Mouse (Mus musculus) c-Kit-positive CD71-positive TER-119-negative erythroid progenitor cells, embryonic 14.5 days (primary cell): ENCODE measurements around the gene Gabbr1.

ENCODE experiments used
- DNase-seq: peaks from one replicate; pipeline ENCODE4 v3.0.0-alpha.2; 2013; ENCODE audit warnings: low read depth

The Gabbr1 gene

DNA sequence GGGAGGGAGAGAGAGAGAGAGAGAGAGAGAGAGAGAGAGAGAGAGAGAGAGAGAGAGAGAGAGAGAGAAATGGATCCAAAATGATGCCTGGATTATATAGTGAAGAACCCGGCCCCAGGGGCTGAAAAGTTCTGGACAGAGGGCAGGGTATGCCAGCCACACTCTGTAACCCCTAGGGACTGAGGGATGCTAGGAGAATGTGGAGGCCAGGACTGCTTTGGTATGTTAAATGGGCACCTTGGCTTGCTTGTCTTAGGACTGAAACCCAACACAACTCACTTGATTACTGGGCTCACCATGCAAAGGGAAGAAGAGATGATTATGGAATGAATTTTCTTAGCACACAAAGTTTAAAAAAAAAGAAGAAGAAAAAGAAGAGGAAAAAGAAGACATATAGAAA, 32.4 kb downstream of the Gabbr1 start:
- DNase-seq: no peak

DNA sequence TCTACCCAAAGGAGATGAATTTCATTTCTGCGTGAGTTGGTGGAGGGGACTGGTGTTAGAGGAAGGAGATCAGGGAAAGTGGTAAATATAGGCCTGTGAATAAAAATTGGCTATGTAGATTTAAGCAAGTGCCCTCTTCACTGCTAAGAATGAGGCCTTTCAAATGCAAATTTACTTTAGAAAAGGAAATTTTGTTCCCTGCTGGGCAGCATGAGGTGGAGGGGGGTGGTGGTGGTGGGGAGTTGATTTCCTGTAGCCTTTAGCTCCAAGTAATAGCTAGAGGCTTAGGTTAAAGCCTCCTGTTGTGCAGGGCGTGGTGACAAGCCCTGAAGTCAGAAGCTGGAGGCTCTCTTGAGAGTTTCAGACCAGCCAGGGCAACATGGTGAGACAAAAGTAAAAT, 33.2 kb downstream of the Gabbr1 start:
- DNase-seq: no peak

DNA sequence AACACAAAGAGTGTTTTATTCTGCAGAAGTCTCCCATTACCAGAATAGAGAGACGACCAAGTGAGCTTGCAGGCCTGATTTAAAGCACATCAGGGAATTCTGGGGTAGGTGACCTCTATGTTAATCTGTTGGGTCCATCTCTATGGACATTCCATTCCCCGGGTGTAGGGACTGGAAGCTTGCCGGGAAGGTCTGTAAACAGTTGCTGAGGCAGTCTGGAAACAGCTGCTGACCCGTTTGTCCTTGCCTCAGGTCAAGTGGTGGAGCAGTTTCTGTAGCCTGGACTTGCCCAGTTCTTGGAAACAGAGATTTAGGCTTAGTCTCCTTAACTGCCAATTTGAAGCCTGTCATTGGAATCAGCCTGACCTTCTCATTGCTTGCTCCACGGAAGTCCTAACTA, 34.4 kb downstream of the Gabbr1 start:
- no peak for DNase-seq

DNA sequence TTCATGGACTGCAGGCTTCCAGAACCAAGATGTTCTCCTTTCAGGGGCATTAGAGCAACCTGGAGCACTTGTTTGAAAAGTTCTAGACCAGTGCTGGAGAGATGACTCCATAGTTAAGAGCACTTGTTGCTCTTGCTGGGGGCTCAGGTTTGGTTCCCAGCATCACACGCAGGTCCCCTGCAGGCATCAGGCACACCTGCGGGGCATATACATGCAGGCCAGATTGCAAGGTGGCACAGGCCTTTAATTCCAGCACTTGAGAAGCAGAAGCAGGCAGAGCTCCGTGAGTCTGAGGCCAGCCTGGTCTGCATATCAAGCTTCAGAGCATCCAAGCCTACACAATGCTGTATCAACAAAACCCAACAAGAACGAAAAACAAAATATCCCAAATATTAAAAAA, 35.9 kb downstream of the Gabbr1 start:
- no peak for DNase-seq

DNA sequence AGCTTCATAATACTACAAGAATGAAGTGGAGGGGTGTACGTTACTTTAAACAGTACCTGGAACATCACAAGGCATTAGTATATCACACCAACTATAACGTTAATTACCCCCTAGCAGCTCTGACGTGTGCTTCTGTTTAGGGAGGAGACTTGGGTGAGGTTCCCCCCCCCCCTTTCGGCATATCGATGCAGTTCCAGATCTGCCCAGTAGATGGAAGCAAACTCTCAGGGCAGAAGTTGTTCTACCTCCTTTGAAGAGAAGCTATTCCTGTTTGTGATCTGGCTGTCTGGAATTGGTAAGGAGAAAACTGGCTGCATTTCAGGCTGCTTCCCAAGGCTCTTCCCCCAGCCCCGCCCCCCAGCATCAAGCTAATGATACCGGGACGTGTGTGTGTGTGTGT, 37.6 kb downstream of the Gabbr1 start:
- DNase-seq: peak; percentile 20

DNA sequence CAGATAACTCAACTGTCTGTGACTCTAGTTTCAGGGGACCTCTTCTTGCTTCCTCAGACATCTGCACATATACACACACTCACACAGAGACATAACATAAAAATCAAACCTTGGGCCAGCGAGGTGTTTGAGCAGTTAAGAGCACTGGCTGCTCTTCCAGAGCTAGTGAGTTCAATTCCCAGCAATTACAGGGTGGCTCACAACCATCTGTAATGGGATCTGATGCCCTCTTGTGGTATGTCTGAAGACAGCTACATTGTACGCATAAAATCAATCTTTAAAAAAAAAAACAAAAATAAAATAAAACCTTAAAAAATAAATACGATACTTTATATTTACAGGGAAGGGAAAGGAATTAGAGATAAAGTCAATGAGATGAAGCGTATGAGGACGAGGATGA, 38.9 kb downstream of the Gabbr1 start:
- DNase-seq: no peak

DNA sequence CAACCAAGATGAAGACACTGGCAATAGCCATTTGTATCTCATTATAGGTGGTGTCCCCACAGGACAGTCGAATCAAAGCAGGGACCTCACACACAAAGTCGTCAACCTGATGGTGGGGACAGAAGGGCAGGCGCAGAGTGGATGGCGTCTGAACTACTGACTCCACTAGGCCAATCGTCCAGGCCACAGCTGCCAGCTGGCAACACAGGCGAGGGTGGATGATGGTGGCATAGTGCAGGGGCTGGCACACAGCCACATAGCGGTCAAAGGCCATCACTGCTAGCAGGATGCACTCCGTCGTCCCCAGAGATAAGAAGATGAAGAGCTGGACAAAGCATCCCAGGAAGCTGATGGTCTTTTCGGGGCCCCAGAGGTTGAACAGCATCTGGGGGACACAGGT, 39.8 kb downstream of the Gabbr1 start:
- no peak for DNase-seq

DNA sequence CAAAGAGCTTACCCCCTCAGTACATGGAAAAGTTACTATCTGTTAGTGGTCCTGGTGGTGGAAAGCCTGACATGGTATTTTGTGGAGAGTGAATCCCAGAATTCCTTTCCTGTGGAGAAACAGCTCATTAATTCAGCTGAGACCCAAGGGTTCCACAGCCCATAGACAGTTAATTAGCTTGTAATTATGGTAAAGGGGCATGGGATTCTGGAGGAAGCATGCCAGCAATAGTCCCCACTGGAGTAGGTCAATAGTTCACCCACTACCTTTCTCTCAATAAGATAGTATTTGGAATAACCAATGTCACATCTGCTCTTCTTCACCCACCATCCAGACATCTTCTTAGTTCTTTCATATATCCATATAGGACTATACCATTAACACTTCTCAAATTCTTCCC, 42.6 kb downstream of the Gabbr1 start, which contains the start of gene Olfr90:
Gene Olfr90, minus strand, starts transcription at position 101 of the 400 bp plus-strand sequence.
- no peak for DNase-seq

DNA sequence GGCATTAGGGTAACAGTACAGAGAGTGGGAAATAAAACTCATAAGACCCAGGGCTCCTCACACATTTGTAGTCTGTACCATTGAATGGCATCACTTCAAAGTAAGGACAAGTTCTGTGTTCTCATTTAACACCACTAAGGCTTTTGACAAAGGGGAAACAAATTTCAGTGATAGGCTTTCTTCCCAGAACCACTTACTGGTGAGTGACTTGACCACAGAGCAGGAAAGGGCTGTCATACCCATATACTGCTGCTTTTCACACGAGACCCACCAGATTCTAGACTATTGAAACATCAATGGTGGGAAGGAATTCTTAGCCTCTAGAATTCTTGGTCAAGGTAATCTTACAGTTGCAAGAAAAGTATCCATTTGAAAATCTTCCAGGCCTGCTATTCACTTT, 46.4 kb downstream of the Gabbr1 start:
- no peak for DNase-seq

DNA sequence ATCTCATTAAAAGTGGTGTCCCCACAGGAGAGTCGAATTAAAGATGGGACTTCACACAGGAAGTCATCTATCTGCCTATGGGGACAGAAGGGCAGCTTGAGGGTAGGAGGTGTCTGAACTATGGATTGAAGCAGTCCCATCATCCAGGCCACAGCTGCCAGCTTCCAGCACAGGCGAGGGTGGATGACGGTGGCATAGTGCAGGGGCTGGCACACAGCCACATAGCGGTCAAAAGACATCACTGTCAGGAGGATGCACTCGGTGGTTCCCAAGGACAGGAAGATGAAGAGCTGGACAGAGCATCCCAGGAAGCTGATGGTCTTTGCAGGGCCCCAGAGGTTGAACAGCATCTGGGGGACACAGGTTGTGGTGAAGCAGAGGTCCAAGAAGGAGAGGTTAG, 47.5 kb downstream of the Gabbr1 start:
- no peak for DNase-seq

DNA sequence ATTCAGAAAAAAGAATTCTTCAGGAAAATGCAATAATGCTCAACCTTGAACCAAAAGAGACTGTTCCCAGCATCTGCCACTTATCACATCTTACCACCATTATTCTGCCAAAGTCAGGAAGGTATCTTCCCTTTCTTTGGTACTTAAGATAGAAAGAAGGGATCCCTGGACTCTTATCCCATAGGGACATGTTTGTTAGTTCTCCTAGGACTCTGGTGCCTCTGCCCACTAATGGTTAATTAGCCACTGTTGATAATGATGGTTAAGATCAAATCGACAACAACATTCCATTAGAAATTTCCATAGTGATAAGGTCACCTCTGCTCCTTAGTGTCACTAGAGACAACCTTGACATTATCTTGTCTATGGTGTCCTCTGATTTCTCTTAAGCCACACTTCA, 52.4 kb downstream of the Gabbr1 start, which contains the start of gene Olfr91:
Gene Olfr91, minus strand, starts transcription at position 101 of the 400 bp plus-strand sequence.
- DNase-seq: no peak

DNA sequence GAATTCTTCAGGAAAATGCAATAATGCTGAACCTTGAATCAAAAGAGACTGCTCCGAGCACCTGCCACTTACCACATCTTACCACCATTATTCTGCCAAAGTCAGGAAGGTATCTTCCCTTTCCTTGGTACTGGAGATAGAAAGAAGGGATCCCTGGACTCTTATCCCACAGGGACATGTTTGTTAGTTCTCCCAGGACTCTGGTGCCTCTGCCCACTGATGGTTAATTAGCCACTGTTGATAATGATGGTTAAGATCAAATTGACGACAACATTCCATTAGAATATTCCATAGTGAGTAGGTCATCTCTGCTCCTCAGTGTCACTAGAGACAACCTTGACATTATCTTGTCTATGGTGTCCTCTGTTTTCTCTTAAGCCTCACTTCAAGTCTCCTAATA, 74.2 kb downstream of the Gabbr1 start, which contains the start of gene Olfr92:
Gene Olfr92, minus strand, starts transcription at position 101 of the 400 bp plus-strand sequence.
- no peak for DNase-seq
